Mouse (Mus musculus) granulocyte monocyte progenitor cell, adult 5-6 weeks (primary cell): ENCODE results near the gene Gnao1. TPM values are rescaled to one million over a fixed set of nuclear protein-coding genes. Genes with fewer than 3 reads are reported as not detected.

Source experiments
- ATAC-seq: replicated peaks from 2 replicates; pipeline ENCODE4 v1.8.0; 2016; ENCODE audit warnings: mild to moderate bottlenecking, moderate TSS enrichment, inconsistent platforms; ENCODE audit not compliant: poor library complexity, severe bottlenecking
- total RNA-seq, 2 experiments: library from RNA; stranded (forward) in 1 of 2; stranded (reverse) in 1 of 2; fragments of 200-712, 200-1000 nt in 1 of 2; fragments of >200 nt in 1 of 2; fragmentation: Nextera tagmentation in 1 of 2; gene quantifications; 2 replicates each; pipeline ENCODE4 v1.2.3; 2014 to 2017

Gnao1 gene
- total RNA-seq, 2 experiments from 2014 or later = not detected

GRCm38 (mm10) chr8:93981679-93982215 is 172.0 kb downstream of the Gnao1 start:
- no peak for ATAC-seq

GRCm38 (mm10) chr8:93983827-93984226 is 174.1 kb downstream of the Gnao1 start:
- ATAC-seq = no peak

- ATAC-seq = peak; percentile 42
Measured at GRCm38 (mm10) chr8:93984731-93985130, 175.0 kb downstream of the Gnao1 start.

- ATAC-seq = no peak
Measured at GRCm38 (mm10) chr8:93989739-93990138, 180.0 kb downstream of the Gnao1 start.

- ATAC-seq = no peak
Measured at GRCm38 (mm10) chr8:93998961-93999360, 189.2 kb downstream of the Gnao1 start.

GRCm38 (mm10) chr8:94004139-94004538 is 194.4 kb downstream of the Gnao1 start:
- ATAC-seq = no peak

- no peak for ATAC-seq
Measured at GRCm38 (mm10) chr8:94009243-94009845, 199.6 kb downstream of the Gnao1 start.

- no peak for ATAC-seq
Measured at GRCm38 (mm10) chr8:94010101-94010705, 200.4 kb downstream of the Gnao1 start.

GRCm38 (mm10) chr8:94011076-94012012 is 201.6 kb downstream of the Gnao1 start:
- peak; percentile 26 for ATAC-seq

- ATAC-seq = peak; percentile 73
Measured at GRCm38 (mm10) chr8:94012013-94012951, 202.5 kb downstream of the Gnao1 start, which contains the start of gene Amfr. Gene Amfr (minus strand): TSS chr8:94012842.

GRCm38 (mm10) chr8:94013026-94013612 is 203.4 kb downstream of the Gnao1 start:
- no peak for ATAC-seq

Other genes with a start within 250 kb of the Gnao1 start
- gene Amfr, start 202.9 kb downstream of the Gnao1 start, total RNA-seq (2014; fragmentation: Nextera tagmentation) = 32.8 and 34.2 TPM in 2 replicates
- 55.4 and 73.8 TPM in 2 replicates for gene Amfr, start 202.9 kb downstream of the Gnao1 start, total RNA-seq (2017)
- 115 and 133 TPM in 2 replicates for gene Nudt21, start 227.1 kb downstream of the Gnao1 start, total RNA-seq (2014; fragmentation: Nextera tagmentation)
- 140 and 162 TPM in 2 replicates for gene Nudt21, start 227.1 kb downstream of the Gnao1 start, total RNA-seq (2017)
- 36.1 and 38.6 TPM in 2 replicates for gene Ogfod1, start 227.2 kb downstream of the Gnao1 start, total RNA-seq (2014; fragmentation: Nextera tagmentation)
- 19.7 and 21.8 TPM in 2 replicates for gene Ogfod1, start 227.2 kb downstream of the Gnao1 start, total RNA-seq (2017)